Mouse (Mus musculus): ENCODE measurements around the gene Olfr1176.

Gene Olfr1176

DNA sequence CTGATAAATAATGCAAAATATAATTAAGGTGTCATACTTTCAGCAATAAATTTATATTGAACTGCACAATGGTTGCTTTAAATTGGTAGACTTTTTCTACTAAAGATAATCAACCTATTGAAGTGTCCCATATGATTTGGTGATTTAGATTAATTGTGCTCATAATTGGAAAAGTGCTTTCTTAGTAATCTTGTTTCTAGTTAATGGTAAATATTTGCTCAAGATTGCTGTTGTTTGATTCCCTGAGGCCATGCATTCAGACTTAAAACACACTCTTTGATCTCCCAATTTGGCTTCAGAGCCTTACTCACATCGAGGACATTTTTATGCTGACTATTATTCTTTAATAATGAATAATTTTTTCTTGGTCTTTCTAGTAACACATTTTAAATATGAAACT lies at the start of gene Olfr1176:
Gene Olfr1176, plus strand, starts transcription at position 301 of the 400 bp plus-strand sequence.
- no peak for DNase-seq (ENCODE audit: low spot score)

DNA sequence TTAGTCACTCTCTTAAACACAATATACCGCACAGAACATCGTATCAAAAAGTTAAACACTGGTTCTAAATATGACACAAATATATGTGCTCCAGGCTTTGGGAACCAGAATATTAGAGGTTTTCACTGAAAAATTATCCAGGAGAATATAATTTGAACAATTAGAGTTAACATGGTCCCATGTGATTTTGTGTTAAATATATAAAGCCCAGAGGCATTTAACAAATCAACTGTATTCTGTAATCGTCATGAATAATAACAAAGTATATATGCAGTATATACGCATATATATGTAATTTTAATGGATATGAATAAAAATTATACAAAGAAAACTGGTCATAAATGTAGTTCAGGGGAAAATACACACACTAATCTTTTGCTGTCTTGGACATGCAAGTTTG lies 21.5 kb upstream of the Olfr1176 start, which contains the start of gene Olfr1174-ps:
Gene Olfr1174-ps, minus strand, starts transcription at position 101 of the 400 bp plus-strand sequence.
- DNase-seq (ENCODE audit: low spot score): no peak

DNA sequence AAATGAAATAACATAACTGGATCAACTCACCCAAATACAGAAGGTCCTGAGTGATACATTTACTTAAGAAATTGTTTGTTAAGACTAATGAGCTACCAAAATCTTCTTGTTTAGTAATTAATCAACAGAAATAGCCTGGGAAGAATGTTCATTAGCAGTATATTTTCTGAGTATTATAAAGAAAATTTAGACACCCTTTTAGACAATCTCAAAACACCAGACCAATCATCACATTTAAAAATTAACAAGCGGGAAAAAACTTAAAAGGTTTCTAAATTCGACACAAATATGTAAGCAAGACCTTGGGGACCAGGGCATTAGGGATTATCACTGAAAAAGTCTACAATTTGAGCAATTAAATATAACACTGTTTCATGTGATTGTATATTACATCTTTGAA lies 9.4 kb upstream of the Olfr1176 start, which contains the start of gene Olfr1175-ps:
Gene Olfr1175-ps, minus strand, starts transcription at position 101 of the 400 bp plus-strand sequence.
- no peak for DNase-seq (ENCODE audit: low spot score)

DNA sequence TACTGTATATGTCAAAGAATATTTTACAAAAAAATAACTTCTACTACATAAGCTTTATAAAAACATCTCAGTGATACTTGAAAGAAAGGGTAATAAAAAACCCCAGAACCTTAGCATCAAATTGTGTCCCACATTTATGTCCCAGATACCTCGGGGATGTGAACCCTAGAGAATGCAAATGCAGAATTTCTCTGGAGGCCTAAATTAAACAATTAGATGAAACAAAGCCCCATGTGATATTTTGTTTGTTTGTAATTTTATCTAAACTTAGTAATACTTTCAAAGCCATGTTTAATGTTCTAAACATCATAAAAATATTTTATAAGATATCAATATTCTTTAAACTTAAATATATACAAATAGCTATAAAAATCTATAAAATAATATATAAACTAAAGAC lies 9.9 kb downstream of the Olfr1176 start, which contains the start of gene Olfr1177-ps:
Gene Olfr1177-ps, minus strand, starts transcription at position 101 of the 400 bp plus-strand sequence.
- DNase-seq (ENCODE audit: low spot score): no peak

DNA sequence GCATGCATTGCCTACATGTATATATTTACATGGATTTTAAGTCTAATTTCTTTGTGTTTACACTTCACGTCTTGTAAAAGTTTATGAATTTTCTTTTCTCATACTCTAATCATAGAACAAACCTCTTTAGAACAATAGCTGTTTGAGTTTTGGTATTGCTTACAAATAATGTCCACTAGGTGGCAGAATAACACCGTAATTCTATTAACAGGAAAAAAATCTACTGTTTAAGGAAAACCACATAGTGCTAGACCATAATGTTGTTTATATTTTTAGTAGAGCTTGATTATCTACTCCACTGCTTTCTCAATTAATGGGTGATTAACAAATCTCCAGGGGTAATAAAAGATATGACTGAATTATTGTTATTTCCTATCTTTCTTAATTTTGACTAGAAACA lies 19.8 kb downstream of the Olfr1176 start:
- DNase-seq (ENCODE audit: low spot score): peak; percentile 18

DNA sequence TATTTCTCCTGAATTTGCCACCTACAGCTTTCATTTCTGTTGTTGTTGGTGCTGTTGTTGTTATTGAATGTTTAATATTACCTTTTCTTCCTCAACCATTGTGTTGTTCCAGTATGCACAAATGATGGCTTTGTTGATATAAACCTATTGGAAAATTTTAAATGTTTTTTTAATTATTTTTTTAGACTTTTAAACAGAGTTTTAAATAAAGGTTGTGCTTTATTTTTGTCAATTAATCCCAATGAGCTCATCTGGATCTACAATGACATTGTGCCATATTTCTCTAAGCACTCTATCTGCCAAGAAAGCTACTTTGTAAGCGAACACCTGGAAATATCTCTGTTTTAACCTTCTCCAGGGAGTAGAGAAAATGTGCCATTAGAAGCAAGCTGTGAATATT lies 50.2 kb downstream of the Olfr1176 start, which contains the start of gene Olfr1178:
Gene Olfr1178, plus strand, starts transcription at position 301 of the 400 bp plus-strand sequence.
- no peak for DNase-seq (ENCODE audit: low spot score)
